Mouse (Mus musculus) heart, embryonic 15.5 days (tissue): ENCODE data around the gene Med31. TPM values are rescaled to one million over a fixed set of nuclear protein-coding genes. Genes with fewer than 3 reads are reported as not detected.
A peak's percentile ranks its signal among the peaks of the same experiment; 100 is the strongest.

Source experiments
- ATAC-seq: fragments of 200-750 bp; cut with Nextera tagmentation; replicated peaks from 2 replicates; pipeline ENCODE4 v1.8.0; 2017; ENCODE audit warnings: low read depth, moderate TSS enrichment; ENCODE audit not compliant: insufficient number of reproducible peaks, insufficient read depth, low FRiP score
- H3K27ac ChIP-seq: fragments of 300-500 bp; sonication (generic); 2 replicates; pipeline ENCODE4 v1.5.1; 2015; ENCODE audit warnings: mild to moderate bottlenecking, inconsistent platforms
- H3K27me3 ChIP-seq: fragments of 300-500 bp; sonication (generic); 2 replicates; pipeline ENCODE4 v1.6.1; 2015; ENCODE audit warnings: inconsistent platforms
- H3K36me3 ChIP-seq: fragments of 300-500 bp; sonication (generic); 2 replicates; pipeline ENCODE4 v1.6.1; 2015; ENCODE audit warnings: mild to moderate bottlenecking, inconsistent platforms
- H3K4me1 ChIP-seq: fragments of 300-500 bp; sonication (generic); replicated peaks from 2 replicates; pipeline ENCODE4 v1.6.1; 2015; ENCODE audit warnings: inconsistent platforms
- H3K4me2 ChIP-seq: fragments of 300-500 bp; sonication (generic); 2 replicates; pipeline ENCODE4 v1.6.1; 2015; ENCODE audit warnings: inconsistent platforms, mild to moderate bottlenecking, moderate library complexity
- H3K4me3 ChIP-seq: fragments of 300-500 bp; sonication (generic); 2 replicates; pipeline ENCODE4 v1.5.1; 2015; ENCODE audit warnings: mild to moderate bottlenecking, inconsistent platforms
- H3K9ac ChIP-seq: fragments of 300-500 bp; sonication (generic); 2 replicates; pipeline ENCODE4 v1.6.1; 2015; ENCODE audit warnings: mild to moderate bottlenecking, inconsistent platforms
- H3K9me3 ChIP-seq: fragments of 300-500 bp; sonication (generic); replicated peaks from 2 replicates; pipeline ENCODE4 v1.6.1; 2016; ENCODE audit warnings: inconsistent platforms
- WGBS: fragments of 180-500 bp; shearing (Covaris S2); methylation state at CpG from one replicate; pipeline ENCODE4 v1.1.7; 2015; ENCODE audit warnings: mixed read lengths; 5-methylcytosine and 5-hydroxymethylcytosine counted together
- polyA plus RNA-seq: library from polyadenylated mRNA; unstranded; fragments of >200 nt; fragmentation: Nextera tagmentation; extraction: Ambion mirVana; gene quantifications from 2 replicates; pipeline ENCODE4 v1.2.1, GENCODE M21; 2015

Gene Med31
- polyA plus RNA-seq, 1 experiment from 2014 or later = 29.4 TPM

DNA sequence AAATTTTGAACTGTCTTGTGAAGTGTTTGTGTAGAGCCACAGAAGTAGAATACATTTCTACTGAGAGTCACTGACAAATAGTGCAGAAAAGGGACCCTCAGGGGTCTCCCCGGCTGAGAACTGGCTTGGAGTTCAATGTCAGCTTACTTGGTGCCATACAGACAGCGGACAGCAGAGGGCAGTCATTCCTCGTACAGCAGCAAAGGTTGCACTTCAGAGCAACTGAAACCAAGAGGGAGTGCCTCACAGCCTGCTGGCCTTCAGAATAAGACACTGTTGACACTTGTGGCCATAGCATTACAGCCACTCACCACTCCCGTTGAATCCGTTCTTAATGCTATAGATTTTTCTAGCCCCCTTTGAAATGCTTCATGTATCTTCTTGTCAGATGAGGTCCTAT is 9.5 kb upstream of the Med31 start:
- Histone ChIP-seq H3K4me1 (0 out of 2 replicates have a peak, but pooled peaks cover 4% of the 10 kb centered on the region), H3K4me2 (no peak overlapping the region), H3K36me3 (no peaks in the 10 kb centered on the region), H3K9ac (no peak overlapping the region), H3K27ac (no peak overlapping the region), H3K27me3 (peaks cover 3% of the 10 kb centered on the region; the same call in 1 of the 2 replicates), H3K4me3 (no peak overlapping the region), H3K9me3 (no peaks in the 10 kb centered on the region)
- ATAC-seq = no peak
- WGBS = 9% methylated on average over 5 of the region's 5 CpGs

DNA sequence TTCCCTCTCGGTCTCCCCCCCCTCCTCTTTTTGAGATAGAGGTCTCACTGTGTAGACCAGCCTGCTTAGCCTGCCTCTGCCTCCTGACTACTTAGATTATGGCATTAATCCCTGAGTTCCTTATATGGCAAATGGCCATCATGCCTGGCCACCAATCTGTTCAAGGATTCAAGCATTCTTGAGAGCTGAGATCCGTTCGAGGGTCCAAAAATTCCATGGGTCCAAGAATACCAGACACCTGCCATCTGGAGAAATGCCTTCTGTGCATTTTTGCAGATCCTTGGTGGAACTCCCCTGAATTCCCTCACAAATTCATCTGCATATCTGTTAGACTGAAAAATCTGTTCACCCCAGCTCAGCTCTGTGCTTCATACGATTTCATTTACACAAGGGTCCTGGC is 8.0 kb upstream of the Med31 start:
- WGBS = 74% methylated on average over 4 of the region's 4 CpGs
- Histone ChIP-seq H3K27me3 (peaks cover 1% of the 10 kb centered on the region; the same call in 1 of the 2 replicates), H3K9me3 (no peaks in the 10 kb centered on the region), H3K36me3 (no peaks in the 10 kb centered on the region), H3K4me3 (no peak overlapping the region), H3K27ac (no peak overlapping the region), H3K9ac (no peak overlapping the region), H3K4me1 (0 out of 2 replicates have a peak, but pooled peaks cover 4% of the 10 kb centered on the region), H3K4me2 (no peak overlapping the region)
- no peak for ATAC-seq

- no peaks in the 10 kb centered on the region for H3K9me3 ChIP-seq
- no peak overlapping the region for H3K4me2 ChIP-seq
- no peaks in the 10 kb centered on the region for H3K36me3 ChIP-seq
- peaks cover 9% of the 10 kb centered on the region; the same call in 1 of the 2 replicates for H3K4me1 ChIP-seq
- no peak overlapping the region for H3K4me3 ChIP-seq
- no peak overlapping the region for H3K27ac ChIP-seq
- WGBS = 18% methylated on average over 6 of the region's 6 CpGs
- ATAC-seq = no peak
- no peak overlapping the region for H3K9ac ChIP-seq
- H3K27me3 ChIP-seq = no peaks in the 10 kb centered on the region
Observed at GRCm38 (mm10) chr11:72221278-72221677, 5.9 kb upstream of the Med31 start.

DNA sequence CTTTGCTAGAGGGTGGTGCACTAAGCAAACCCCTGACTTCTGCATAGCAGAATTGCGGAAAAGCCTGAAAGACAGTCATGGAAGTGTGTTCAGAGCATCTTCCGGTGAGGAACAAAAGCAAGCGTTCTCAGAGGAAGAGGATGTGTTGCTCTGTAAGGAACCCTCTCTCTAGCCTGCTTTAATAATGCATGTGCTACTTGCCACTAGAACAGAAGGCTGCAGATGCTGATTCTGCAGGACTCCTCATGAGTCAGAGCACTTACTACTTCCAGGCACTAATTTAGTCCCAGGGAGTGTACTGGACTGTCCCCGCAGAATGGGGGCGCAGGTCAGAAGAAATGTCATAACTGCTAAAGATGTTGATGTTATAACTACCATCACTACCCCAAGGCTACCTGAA is 1.7 kb upstream of the Med31 start:
- Histone ChIP-seq H3K9me3 (no peaks in the 10 kb centered on the region), H3K36me3 (peaks cover 2% of the 10 kb centered on the region), H3K27ac (no peak overlapping the region), H3K4me3 (no peak overlapping the region), H3K4me2 (no peak overlapping the region), H3K4me1 (peaks cover 18% of the 10 kb centered on the region), H3K27me3 (no peaks in the 10 kb centered on the region), H3K9ac (no peak overlapping the region)
- ATAC-seq = no peak
- 82% methylated on average over 5 of the region's 5 CpGs for WGBS

- peak overlapping the region; percentile 94 for H3K4me2 ChIP-seq
- WGBS = 1% methylated on average over 51 of the region's 51 CpGs
- peak overlapping the region; percentile 80 for H3K9ac ChIP-seq
- peaks cover 18% of the 10 kb centered on the region for H3K4me1 ChIP-seq
- peaks cover 24% of the 10 kb centered on the region for H3K36me3 ChIP-seq
- H3K4me3 ChIP-seq = peak overlapping the region; percentile 93
- H3K27me3 ChIP-seq = no peaks in the 10 kb centered on the region
- H3K27ac ChIP-seq = peak overlapping the region; percentile 78
- no peaks in the 10 kb centered on the region for H3K9me3 ChIP-seq
- peak; percentile 96 for ATAC-seq
Observed at GRCm38 (mm10) chr11:72214591-72215409, 592 bp downstream of the Med31 start.

- ATAC-seq = no peak
Observed at GRCm38 (mm10) chr11:72207834-72208377, 7.5 kb downstream of the Med31 start.

DNA sequence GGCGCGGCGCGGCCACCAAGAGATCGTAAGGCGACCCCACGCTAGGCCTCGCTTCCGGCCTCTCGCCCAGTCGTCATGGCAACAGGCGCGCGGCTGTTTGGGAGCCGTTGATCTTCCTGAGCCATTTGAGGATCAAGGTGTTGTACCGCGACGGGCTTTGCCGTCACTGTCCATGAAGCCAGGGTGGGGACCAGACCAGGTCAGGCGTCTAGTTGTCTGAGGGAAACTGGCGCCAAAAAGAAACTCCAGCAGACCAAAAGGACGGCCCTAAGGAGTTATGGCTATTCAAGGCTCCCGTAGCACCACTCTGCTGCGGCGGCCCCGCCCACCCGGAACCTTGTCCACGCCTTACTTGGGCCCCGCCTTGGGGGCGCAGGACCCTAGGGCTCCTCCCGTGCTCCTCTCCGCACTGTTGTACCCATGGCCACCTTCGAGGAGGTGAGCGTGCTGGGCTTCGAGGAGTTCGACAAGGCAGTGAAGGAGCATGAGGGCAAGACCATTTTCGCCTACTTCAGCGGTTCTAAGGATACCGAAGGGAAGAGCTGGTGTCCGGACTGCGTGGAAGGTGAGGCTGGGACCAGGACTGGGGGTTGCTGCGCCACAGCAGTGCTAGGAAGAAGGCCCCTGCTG is 8.1 kb downstream of the Med31 start, which contains the start of the genes 4933427D14Rik and Txndc17:
Gene 4933427D14Rik (minus strand): TSS at position 256 of the 630 bp plus-strand sequence.
Gene Txndc17 (plus strand): TSS at position 344 of the 630 bp plus-strand sequence.
- under 1% methylated on average over 42 of the region's 42 CpGs for WGBS
- Histone ChIP-seq H3K4me2 (peak within 1 kb of the TSS; percentile 93), H3K36me3 (peaks cover 25% of the 10 kb centered on the region), H3K4me1 (peaks cover 19% of the 10 kb centered on the region), H3K4me3 (peak within 1 kb of the TSS; percentile 82), H3K9ac (peak within 1 kb of the TSS; percentile 82), H3K9me3 (no peaks in the 10 kb centered on the region), H3K27ac (peak within 1 kb of the TSS; percentile 56), H3K27me3 (no peaks in the 10 kb centered on the region)
- ATAC-seq = peak; percentile 93

More at GRCm38 (mm10) chr11:72207834-72208377, 7.5 kb downstream of the Med31 start:
- Histone ChIP-seq H3K9ac (peak overlapping the region; percentile 82), H3K27ac (peak overlapping the region; percentile 56; the same call in 1 of the 2 replicates), H3K27me3 (no peaks in the 10 kb centered on the region), H3K4me1 (peaks cover 17% of the 10 kb centered on the region), H3K9me3 (no peaks in the 10 kb centered on the region), H3K4me3 (peak overlapping the region; percentile 82), H3K36me3 (peaks cover 25% of the 10 kb centered on the region), H3K4me2 (peak overlapping the region; percentile 93)
- WGBS = 11% methylated on average over 17 of the region's 17 CpGs

DNA sequence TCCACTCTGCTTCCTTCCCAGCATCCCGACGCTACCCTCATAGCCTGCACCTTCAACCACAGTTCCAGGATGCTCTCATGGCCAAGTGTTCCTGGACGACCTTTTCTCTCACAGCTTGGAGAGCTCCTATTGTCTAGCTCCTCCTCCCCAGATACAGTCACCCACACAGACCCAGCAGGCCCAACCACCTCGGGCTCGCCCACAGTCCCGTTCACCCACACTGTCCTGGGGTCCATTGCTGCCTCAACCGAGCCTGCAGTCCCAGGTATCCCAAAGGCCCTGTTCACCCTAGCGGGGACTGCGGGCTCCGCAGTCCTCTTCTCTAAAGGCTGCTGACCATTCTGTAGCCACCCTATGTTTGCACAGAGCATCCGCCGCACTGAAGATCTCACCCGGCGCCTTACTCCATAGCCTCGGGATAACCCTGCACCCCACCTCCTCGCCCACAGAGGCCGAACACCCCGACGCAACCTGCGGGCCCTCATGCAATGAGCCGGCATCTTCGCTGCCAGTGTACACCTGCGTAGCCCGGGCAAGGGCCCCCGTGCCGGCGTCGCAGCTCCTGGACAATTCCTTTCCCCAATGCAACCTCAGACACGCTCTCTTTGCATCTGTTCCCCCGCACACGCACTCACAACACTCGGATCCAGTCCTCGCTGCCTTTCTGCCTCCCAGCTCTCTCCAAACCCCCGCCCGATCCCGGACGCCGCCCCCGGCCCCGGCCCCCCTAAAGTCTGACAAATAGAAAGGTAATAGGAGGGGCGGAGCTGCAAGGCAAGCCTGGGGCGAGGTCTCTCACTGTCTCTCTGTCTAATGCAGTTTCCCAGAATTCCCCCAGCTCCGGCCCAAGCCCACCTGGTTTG is 8.8 kb downstream of the Med31 start, which contains the start of gene Gm43951:
Gene Gm43951 (minus strand): TSS at position 500 of the 863 bp plus-strand sequence.
- under 1% methylated on average over 43 of the region's 43 CpGs for WGBS
- H3K4me3 ChIP-seq = peak within 1 kb of the TSS; percentile 82
- ATAC-seq = peak; percentile 36; the same call in 1 of the 2 replicates

GRCm38 (mm10) chr11:72205256-72205655 is 10.1 kb downstream of the Med31 start:
- Histone ChIP-seq H3K27ac (no peak overlapping the region), H3K9me3 (no peaks in the 10 kb centered on the region), H3K4me2 (0 out of 2 replicates have a peak overlapping the region, but pooled peaks have one; percentile 93), H3K36me3 (peaks cover 10% of the 10 kb centered on the region), H3K9ac (no peak overlapping the region), H3K4me3 (no peak overlapping the region), H3K27me3 (no peaks in the 10 kb centered on the region), H3K4me1 (peaks cover 19% of the 10 kb centered on the region)
- 84% methylated on average over 6 of the region's 6 CpGs for WGBS
- no peak for ATAC-seq

More for the DNA sequence above, 8.8 kb downstream of the Med31 start, which contains the start of gene Gm43951:
- Histone ChIP-seq H3K4me2 (peak within 1 kb of the TSS; percentile 93), H3K9me3 (no peaks in the 10 kb centered on the region), H3K27ac (peak within 1 kb of the TSS; percentile 56), H3K27me3 (no peaks in the 10 kb centered on the region), H3K4me1 (peaks cover 19% of the 10 kb centered on the region), H3K9ac (peak within 1 kb of the TSS; percentile 82), H3K36me3 (peaks cover 19% of the 10 kb centered on the region)

GRCm38 (mm10) chr11:72203440-72203839 is 12.0 kb downstream of the Med31 start:
- Histone ChIP-seq H3K27ac (no peak overlapping the region), H3K4me1 (peaks cover 19% of the 10 kb centered on the region), H3K27me3 (no peaks in the 10 kb centered on the region), H3K36me3 (peaks cover 8% of the 10 kb centered on the region), H3K4me2 (no peak overlapping the region), H3K9me3 (no peaks in the 10 kb centered on the region), H3K4me3 (no peak overlapping the region), H3K9ac (no peak overlapping the region)
- no peak for ATAC-seq
- WGBS = 85% methylated on average over 1 of the region's 1 CpGs
